Mouse (Mus musculus) right cerebral cortex, postnatal 10 days (tissue): ENCODE measurements at regions not wholly inside any gene's neighbourhood (a gene's known extent, or its start where the extent isn't known, plus 50 kb on each side); places are given as distances from the start of the nearest gene placed in this dataset.

ENCODE experiments used
- DNase-seq, 2 experiments: peaks; one replicate each; pipeline ENCODE4 v3.0.0; 2021; ENCODE audit warnings: low spot score in 2 of 2

DNA sequence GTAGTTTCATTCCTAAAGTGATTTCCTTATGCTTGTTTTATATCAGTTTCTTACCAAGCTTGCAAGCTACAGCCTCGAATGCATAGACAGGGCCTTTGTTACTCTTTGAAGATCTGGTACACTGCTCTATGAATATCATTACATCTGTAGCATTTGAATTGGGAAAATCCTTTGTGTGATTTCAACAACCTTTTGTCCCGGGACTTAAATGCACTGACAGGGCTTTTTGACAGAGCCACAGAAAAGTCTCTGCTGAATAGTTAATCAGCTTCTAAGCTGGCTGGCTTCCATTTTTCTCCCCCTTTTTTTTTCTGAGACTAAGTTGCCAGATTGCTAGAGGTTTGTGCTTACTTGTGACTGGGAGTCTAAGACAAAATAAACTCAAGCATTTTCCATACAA, 80.2 kb downstream of the Ednrb start:
- peak; percentile 48 to 73 for DNase-seq

- no peak for DNase-seq
Observed at GRCm38 (mm10) chr14:103763216-103764031, 80.8 kb downstream of the Ednrb start.

DNA sequence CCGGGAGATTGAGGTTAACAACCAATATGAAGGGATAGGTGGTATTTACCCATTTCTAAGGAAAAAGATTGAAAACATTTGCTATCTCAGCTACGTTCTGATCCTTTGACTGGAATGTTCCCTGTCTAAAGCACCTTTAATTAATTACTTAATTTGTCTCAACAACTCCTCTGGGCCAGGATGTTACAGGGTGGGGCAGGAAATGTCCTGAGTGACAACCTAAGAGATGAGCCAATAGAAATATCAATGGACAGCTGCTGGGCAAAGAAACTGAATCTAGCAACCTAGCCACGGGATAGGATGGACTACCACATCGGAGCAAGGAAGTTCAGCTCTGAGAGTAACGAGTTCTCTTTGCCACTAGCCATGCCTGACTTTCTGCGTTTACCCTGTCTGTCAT, 84.8 kb downstream of the Ednrb start:
- no peak for DNase-seq
